Mouse (Mus musculus): Measurements from ENCODE around the gene Pdap1.

DNA sequence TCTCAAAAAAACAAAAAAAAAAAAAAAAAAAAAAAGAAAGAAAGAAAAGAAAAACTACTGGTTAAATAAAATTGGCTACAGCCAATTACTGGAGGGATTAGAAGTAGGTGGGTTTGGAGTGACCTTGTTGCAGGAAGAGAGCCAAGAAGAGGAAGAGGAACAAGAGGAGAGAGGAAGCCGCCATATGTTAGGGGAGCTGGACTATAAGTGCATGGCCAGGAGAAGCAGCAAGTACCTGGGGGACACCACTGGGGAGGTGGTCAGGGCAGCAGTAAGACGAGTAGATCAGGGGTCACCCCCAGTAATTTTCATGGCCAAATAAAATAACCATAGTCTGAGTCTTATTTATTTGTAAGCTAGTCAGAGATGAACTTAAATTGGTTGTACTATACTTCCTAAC, 45.2 kb upstream of the Pdap1 start:
- TF ChIP-seq CTCF (IDR thresholded peaks at IDR 0.05; ENCODE audit: low read depth) (no peak), EP300 (IDR thresholded peaks at IDR 0.05; ENCODE audit: low read depth) (no peak)
